Mouse (Mus musculus): ENCODE data around the gene Amot. TPM values are rescaled to one million over a fixed set of nuclear protein-coding genes. Genes with fewer than 3 reads are reported as not detected.

Amot gene
- 0.57 TPM for polyA plus RNA-seq (2015; fragmentation: Illumina TruSeq; extraction: RNeasy Lipid Tissue Mini Kit (QIAGEN cat#74804); ENCODE audit: insufficient read depth, low read depth, low replicate concordance)

GRCm38 (mm10) chrX:145504717-145505415 lies at the start of gene Amot:
TSS of gene Amot (minus strand) at chrX:145505181.

Other genes with a start within 250 kb of the Amot start
- gene Lhfpl1, start 156.1 kb downstream of the Amot start, polyA plus RNA-seq (2015; fragmentation: Illumina TruSeq; extraction: RNeasy Lipid Tissue Mini Kit (QIAGEN cat#74804); ENCODE audit: insufficient read depth, low read depth, low replicate concordance), result not detected

Data from pancreas, adult 10 weeks (tissue).